Mouse (Mus musculus) embryonic fibroblast, embryonic 13.5 days (primary cell): ENCODE results near the gene Gas1.

Source experiments
- CTCF ChIP-seq: IDR thresholded peaks from 2 replicates; pipeline ENCODE4 v1.5.1; 2011; ENCODE audit warnings: mild to moderate bottlenecking, control low read depth, low read length, moderate library complexity, borderline replicate concordance; ENCODE audit not compliant: insufficient read depth
- POLR2A ChIP-seq: IDR thresholded peaks from 2 replicates; pipeline ENCODE4 v1.6.1; 2011; ENCODE audit warnings: low read depth, mild to moderate bottlenecking, control low read depth, low read length, moderate library complexity

- TF ChIP-seq POLR2A (no peak), CTCF (no peak)
These were observed 40.2 kb downstream of the Gas1 start for GRCm38 (mm10) chr13:60136962-60137361.
